ENCODE assay signal across 18 mouse cellular contexts in genomic region chr1:162099203-162099602, GRCm38 (mm10).
A peak's percentile ranks its signal among the peaks of the same experiment; 100 is the strongest.
DNase-seq lines count a peak whose midpoint lies in the region; ATAC-seq and TF ChIP-seq lines count a peak whose summit lies in the region.
"Had no signal": no experiment of that assay in that cellular context is flagged by ENCODE, and none has a peak within 500 bp of the region (broad histone marks: within the 10 kb centered on the region; RNA-seq: fewer than 3 reads in every experiment).

No protein-coding gene starts in this region.

- TF ChIP-seq EP300 in liver, postnatal 0 days (IDR thresholded peaks at IDR 0.05; ENCODE audit: low read depth): no peak

- H3K9me3 ChIP-seq in liver, embryonic 12.5 days (replicated peaks): no peaks in the 10 kb centered on the region
- H3K9me3 ChIP-seq in liver, postnatal 0 days (ENCODE audit: low read length): no peaks in the 10 kb centered on the region
- no peaks in the 10 kb centered on the region for H3K9me3 ChIP-seq in liver, embryonic 15.5 days (replicated peaks)
- H3K9me3 ChIP-seq: embryonic facial prominence, embryonic 12.5 days; forebrain, embryonic 12.5 days; heart, embryonic 12.5 days; hindbrain, embryonic 15.5 days had no signal

- H3K4me1 ChIP-seq in liver, embryonic 12.5 days: peaks cover 11% of the 10 kb centered on the region
- H3K4me1 ChIP-seq in liver, postnatal 0 days (ENCODE audit: insufficient read depth): peaks cover 1% of the 10 kb centered on the region; the same call in 1 of the 2 replicates
- no peaks in the 10 kb centered on the region for H3K4me1 ChIP-seq in liver, embryonic 15.5 days (replicated peaks)
- H3K4me1 ChIP-seq: embryonic facial prominence, embryonic 12.5 days; forebrain, embryonic 12.5 days; heart, embryonic 12.5 days; hindbrain, embryonic 15.5 days had no signal

- no peak overlapping the region for H3K4me3 ChIP-seq in liver, embryonic 12.5 days
- H3K4me3 ChIP-seq in liver, postnatal 0 days (ENCODE audit: low read depth, low read length): no peak overlapping the region
- no peak overlapping the region for H3K4me3 ChIP-seq in liver, embryonic 15.5 days (replicated peaks)
- H3K4me3 ChIP-seq: embryonic facial prominence, embryonic 12.5 days; forebrain, embryonic 12.5 days; heart, embryonic 12.5 days; hindbrain, embryonic 15.5 days had no signal

- H3K36me3 ChIP-seq in liver, embryonic 12.5 days: no peaks in the 10 kb centered on the region
- no peaks in the 10 kb centered on the region for H3K36me3 ChIP-seq in liver, postnatal 0 days (replicated peaks; ENCODE audit: insufficient read depth, low read length)
- H3K36me3 ChIP-seq in liver, embryonic 15.5 days (replicated peaks): no peaks in the 10 kb centered on the region
- H3K36me3 ChIP-seq: embryonic facial prominence, embryonic 12.5 days; forebrain, embryonic 12.5 days; heart, embryonic 12.5 days; hindbrain, embryonic 15.5 days had no signal

- no peak for DNase-seq in liver, postnatal 0 days
- no peak for DNase-seq in gastrocnemius, adult 8-10 months (ENCODE audit: low spot score in 2 of 2)
- no peak for DNase-seq in right cerebral cortex, postnatal 4 days
- DNase-seq in retina, postnatal 1 day: no peak
- DNase-seq: adrenal gland, postnatal 10 days; cerebellum, adult 18-20 months; cerebellum, postnatal 10 days; embryo, embryonic 11 days; gastrocnemius, postnatal 25 days had no signal

- H3K27ac ChIP-seq in liver, embryonic 12.5 days: no peak overlapping the region
- H3K27ac ChIP-seq in liver, postnatal 0 days (ENCODE audit: low read depth): no peak overlapping the region
- no peak overlapping the region for H3K27ac ChIP-seq in liver, embryonic 15.5 days (replicated peaks)
- H3K27ac ChIP-seq: embryonic facial prominence, embryonic 12.5 days; forebrain, embryonic 12.5 days; hindbrain, embryonic 15.5 days had no signal

- ATAC-seq in liver, embryonic 12.5 days: peak; percentile 71; the same call in 1 of the 2 replicates
- no peak for ATAC-seq in liver, postnatal 0 days
- peak; percentile 92 for ATAC-seq in common myeloid progenitor, adult 5-6 weeks (replicated peaks; ENCODE audit: low read depth, poor library complexity, severe bottlenecking)
- ATAC-seq in liver, embryonic 15.5 days (ENCODE audit: insufficient read depth): peak; percentile 37; the same call in 1 of the 2 replicates
- ATAC-seq: forebrain, embryonic 16.5 days; inflammation-experienced regulatory T-cells, adult 6 months had no signal

- 21% methylated on average over 3 of the region's 3 CpGs for WGBS in liver, embryonic 12.5 days (ENCODE audit: insufficient replicate concordance)
- 47% methylated on average over 3 of the region's 3 CpGs for WGBS in liver, postnatal 0 days (ENCODE audit: insufficient replicate concordance)
- WGBS in liver, embryonic 15.5 days (ENCODE audit: insufficient replicate concordance): 12% methylated on average over 3 of the region's 3 CpGs

- no peaks in the 10 kb centered on the region for H3K27me3 ChIP-seq in liver, embryonic 12.5 days (replicated peaks)
- H3K27me3 ChIP-seq in liver, postnatal 0 days (ENCODE audit: insufficient read depth, low read length): no peaks in the 10 kb centered on the region
- H3K27me3 ChIP-seq in liver, embryonic 15.5 days: no peaks in the 10 kb centered on the region
- H3K27me3 ChIP-seq: embryonic facial prominence, embryonic 12.5 days; forebrain, embryonic 12.5 days; heart, embryonic 12.5 days; hindbrain, embryonic 15.5 days had no signal

- no peak for TF ChIP-seq CTCF in liver, postnatal 0 days (IDR thresholded peaks at IDR 0.05; ENCODE audit: low read depth)

- no peak overlapping the region for H3K9ac ChIP-seq in liver, embryonic 12.5 days
- no peak overlapping the region for H3K9ac ChIP-seq in liver, postnatal 0 days (replicated peaks)
- H3K9ac ChIP-seq in liver, embryonic 15.5 days: no peak overlapping the region
- H3K9ac ChIP-seq: embryonic facial prominence, embryonic 12.5 days; forebrain, embryonic 12.5 days; heart, embryonic 12.5 days; hindbrain, embryonic 15.5 days had no signal

- no peak overlapping the region for H3K4me2 ChIP-seq in liver, embryonic 12.5 days
- no peak overlapping the region for H3K4me2 ChIP-seq in liver, postnatal 0 days (ENCODE audit: low read depth, low read length)
- H3K4me2 ChIP-seq in liver, embryonic 15.5 days: no peak overlapping the region
- H3K4me2 ChIP-seq: embryonic facial prominence, embryonic 12.5 days; forebrain, embryonic 12.5 days; heart, embryonic 12.5 days; hindbrain, embryonic 15.5 days had no signal
